Mouse (Mus musculus) lung, postnatal 4 days (tissue): ENCODE measurements around the gene Tbcc.

Experiments
- DNase-seq, 2 experiments: peaks; one replicate each; pipeline ENCODE4 v3.0.0; 2021

Gene Tbcc

GRCm38 (mm10) chr17:46870204-46870798 is 20.2 kb upstream of the Tbcc start:
- no peak for DNase-seq

- no peak for DNase-seq
Observed at GRCm38 (mm10) chr17:46870913-46871312, 19.6 kb upstream of the Tbcc start.

GRCm38 (mm10) chr17:46872806-46873205 is 17.7 kb upstream of the Tbcc start:
- no peak for DNase-seq

- peak; percentile 54 to 65 for DNase-seq
Observed at GRCm38 (mm10) chr17:46874133-46874532, 16.4 kb upstream of the Tbcc start.

GRCm38 (mm10) chr17:46875626-46876025 is 14.9 kb upstream of the Tbcc start:
- no peak for DNase-seq

GRCm38 (mm10) chr17:46876371-46876950 is 14.0 kb upstream of the Tbcc start:
- DNase-seq, result peak in 1 of 2 experiments; percentile 38

- DNase-seq, result no peak
Observed at GRCm38 (mm10) chr17:46877061-46877460, 13.4 kb upstream of the Tbcc start.

- peak; percentile 77 to 88 for DNase-seq
Observed at GRCm38 (mm10) chr17:46879841-46880311, 10.6 kb upstream of the Tbcc start.

GRCm38 (mm10) chr17:46880322-46880721 is 10.2 kb upstream of the Tbcc start:
- DNase-seq, result no peak

- DNase-seq, result no peak
Observed at GRCm38 (mm10) chr17:46881728-46882127, 8.8 kb upstream of the Tbcc start.

GRCm38 (mm10) chr17:46883107-46883506 is 7.4 kb upstream of the Tbcc start:
- DNase-seq, result no peak

- no peak for DNase-seq
Observed at GRCm38 (mm10) chr17:46884766-46885165, 5.7 kb upstream of the Tbcc start.

GRCm38 (mm10) chr17:46885218-46885909 is 5.1 kb upstream of the Tbcc start:
- DNase-seq, result no peak

GRCm38 (mm10) chr17:46885910-46886643 is 4.4 kb upstream of the Tbcc start:
- DNase-seq, result peak in 1 of 2 experiments; percentile 53

- DNase-seq, result peak; percentile 44 to 72
Observed at GRCm38 (mm10) chr17:46888511-46889212, 1.8 kb upstream of the Tbcc start.

- peak; percentile 84 to 89 for DNase-seq
Observed at GRCm38 (mm10) chr17:46889450-46890084, 917 bp upstream of the Tbcc start.

- DNase-seq, result peak; percentile 58 to 62
Observed at GRCm38 (mm10) chr17:46890843-46891594, 535 bp downstream of the Tbcc start.

GRCm38 (mm10) chr17:46895426-46895825 is 4.9 kb downstream of the Tbcc start:
- no peak for DNase-seq

GRCm38 (mm10) chr17:46897221-46897950 is 6.9 kb downstream of the Tbcc start:
- peak; percentile 42 to 51 for DNase-seq

- DNase-seq, result no peak
Observed at GRCm38 (mm10) chr17:46900941-46901340, 10.5 kb downstream of the Tbcc start.
